Mouse (Mus musculus): ENCODE results near the gene Itm2b. TPM values are rescaled to one million over a fixed set of nuclear protein-coding genes. Genes with fewer than 3 reads are reported as not detected.

Itm2b gene
- 1,000 to 10,000 TPM in 2 of 3 experiments, 100 to 1,000 TPM in 1; 933 to 1,139 (median 1,095) TPM for polyA plus RNA-seq (2017; shearing (Covaris generic))

- peak; percentile 67 for ATAC-seq
These were observed at the start of gene Itm2b for GRCm38 (mm10) chr14:73384913-73385719. Itm2b (minus strand) TSS chr14:73385289.

DNA sequence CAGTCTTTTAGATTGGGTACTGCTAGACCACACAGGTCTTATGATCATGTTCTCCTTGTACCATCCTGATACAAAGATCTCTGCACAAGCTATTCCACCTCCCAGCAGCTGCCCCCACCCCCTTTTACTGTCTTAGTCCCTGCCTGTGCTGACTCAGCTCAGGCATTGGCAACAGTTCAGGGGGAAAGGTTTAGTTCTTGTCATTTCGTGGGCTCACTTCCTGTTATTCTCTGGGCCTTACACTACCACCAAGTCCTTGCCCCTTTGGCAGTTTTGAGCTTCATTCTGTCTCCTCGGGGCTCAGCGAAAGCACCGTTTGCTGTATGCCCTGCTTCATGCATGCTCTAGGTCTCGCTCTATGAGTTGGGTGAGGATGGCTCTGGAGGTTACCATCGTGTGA, 48.4 kb upstream of the Itm2b start:
- ATAC-seq, result peak; percentile 73

DNA sequence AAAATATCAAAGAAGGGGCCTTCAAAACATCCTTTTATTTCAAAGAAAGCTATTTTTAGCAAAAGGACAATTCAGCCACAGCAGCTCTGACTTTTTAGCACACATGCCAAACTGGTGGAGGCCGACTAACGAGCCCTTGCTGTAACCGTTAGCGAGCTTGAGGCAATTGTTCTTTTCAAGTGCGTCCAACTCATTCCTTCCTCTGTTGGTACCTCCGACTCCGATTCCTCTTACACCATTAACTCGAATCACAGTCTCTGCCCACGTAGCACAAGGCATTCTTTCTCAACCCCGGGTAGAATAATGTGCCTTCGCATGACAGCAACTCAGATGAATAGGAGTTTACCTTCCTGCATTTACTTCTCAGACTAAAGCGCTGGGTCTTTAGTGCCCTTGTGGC, 45.5 kb upstream of the Itm2b start:
- no peak for ATAC-seq

DNA sequence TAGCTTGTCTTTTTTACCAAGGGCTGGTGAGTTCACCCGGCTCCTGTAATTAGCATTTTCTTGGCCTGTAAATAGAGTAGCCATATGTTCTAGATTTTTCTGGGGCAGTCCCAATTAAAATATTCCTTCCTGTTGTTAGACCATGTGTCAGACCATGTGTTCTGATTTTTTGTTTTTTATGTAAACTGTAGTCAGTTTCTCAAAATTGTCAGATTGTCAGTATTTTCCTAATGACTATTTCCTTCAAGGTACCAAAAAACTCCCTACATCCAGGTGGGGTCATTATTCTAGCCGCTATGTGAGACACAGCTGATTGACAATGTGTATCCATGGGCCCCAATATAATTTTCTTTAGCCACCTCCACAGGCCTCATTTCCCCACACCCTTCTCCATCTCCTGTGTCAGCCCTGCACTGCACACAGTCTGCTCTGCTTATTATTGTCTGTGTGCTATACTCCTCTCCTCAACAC, 40.5 kb upstream of the Itm2b start:
- no peak for ATAC-seq

- no peak for ATAC-seq
These were observed 39.9 kb upstream of the Itm2b start for GRCm38 (mm10) chr14:73424961-73425360.

- ATAC-seq, result no peak
These were observed 38.5 kb upstream of the Itm2b start for GRCm38 (mm10) chr14:73423542-73423941.

DNA sequence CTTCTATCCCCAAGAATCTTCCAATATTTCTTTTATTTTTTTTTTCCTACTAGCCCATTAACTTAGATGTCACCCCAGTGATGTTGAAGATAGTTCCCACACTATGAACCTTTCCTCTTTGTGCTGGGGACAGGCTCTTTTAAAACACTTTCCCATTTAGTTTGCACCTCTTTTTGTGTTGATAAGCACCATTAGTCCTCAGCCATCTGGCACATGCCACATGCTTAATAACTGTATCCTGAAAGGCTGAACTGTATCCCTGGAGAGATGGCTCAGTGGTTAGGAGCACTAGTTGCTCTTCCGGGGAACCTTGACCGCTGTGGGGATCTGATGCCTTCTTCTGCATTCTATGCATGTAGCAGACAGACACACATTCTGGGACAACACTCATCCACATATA, 37.5 kb upstream of the Itm2b start:
- no peak for ATAC-seq

- no peak for ATAC-seq
These were observed 36.5 kb upstream of the Itm2b start for GRCm38 (mm10) chr14:73421580-73421979.

- ATAC-seq, result no peak
These were observed 35.2 kb upstream of the Itm2b start for GRCm38 (mm10) chr14:73420138-73420745.

- ATAC-seq, result peak; percentile 75
These were observed 31.4 kb upstream of the Itm2b start for GRCm38 (mm10) chr14:73416511-73416910.

DNA sequence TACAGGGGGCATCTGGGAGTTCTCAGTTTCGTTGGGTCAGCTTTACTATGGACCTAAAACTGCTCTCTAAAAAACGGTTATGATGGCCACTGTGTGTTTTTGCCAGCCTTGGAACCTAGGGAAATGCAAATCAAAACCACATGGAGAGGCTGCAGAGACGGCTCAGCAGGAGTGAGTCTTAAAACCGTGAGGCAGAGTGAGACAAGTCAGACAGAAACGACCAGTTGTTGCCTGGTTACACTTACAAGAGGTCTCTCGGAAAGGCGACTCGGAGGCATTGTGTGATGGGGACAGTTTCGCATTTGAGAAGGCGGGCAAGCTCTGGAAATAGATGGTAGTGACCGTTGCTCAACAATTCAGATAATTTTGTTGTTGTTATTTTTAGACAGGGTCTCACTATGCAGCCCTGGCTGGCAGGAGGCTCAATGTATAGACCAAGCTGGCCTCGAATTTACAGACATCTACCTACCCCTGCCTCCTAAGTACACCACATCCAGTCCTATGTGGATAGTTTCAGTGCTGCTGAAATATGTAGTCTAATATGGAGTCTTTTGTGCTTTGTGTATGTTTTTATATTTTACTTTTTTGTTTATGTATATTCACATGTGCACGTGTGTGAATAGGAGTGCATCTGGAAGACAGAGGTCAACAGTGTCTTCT, 30.4 kb upstream of the Itm2b start:
- ATAC-seq, result no peak

DNA sequence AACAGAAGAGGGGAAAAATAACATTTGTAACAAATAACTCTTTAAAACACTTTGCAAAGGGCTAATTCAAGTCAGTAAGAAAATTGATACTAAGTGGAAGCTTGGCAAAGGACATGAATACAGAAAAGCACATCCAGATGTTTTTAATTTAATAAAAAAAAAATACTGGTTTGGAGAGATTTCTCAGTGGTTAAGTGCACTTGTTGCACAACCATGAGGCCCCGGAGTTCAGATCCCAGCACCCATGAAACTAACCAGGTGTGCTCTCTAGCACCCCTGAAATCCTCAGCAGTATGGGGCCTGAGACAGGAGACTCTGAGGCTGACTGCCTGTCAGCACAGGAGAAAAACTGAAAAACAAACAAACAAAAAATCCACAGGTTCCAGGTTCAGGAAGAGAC, 26.6 kb upstream of the Itm2b start:
- ATAC-seq, result no peak

DNA sequence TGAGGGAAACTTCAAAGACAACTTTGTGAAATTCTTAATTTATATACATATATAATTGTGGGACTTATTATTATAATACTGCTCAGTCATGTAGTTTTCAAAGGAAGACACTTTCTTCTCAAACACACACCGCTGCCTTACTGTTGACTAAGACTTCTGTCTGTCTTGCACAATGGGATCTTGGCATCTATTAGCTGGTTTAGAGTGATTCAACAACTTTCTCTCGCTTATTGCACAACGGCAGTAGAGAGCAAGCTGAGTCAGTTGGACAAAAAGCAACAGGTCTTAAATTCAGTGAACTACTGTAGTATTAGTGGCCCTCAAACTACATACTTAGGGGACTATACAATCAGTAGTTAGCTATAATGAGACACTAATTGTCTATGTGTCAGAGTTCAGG, 25.0 kb upstream of the Itm2b start:
- no peak for ATAC-seq

GRCm38 (mm10) chr14:73408223-73408845, 23.2 kb upstream of the Itm2b start:
- no peak for ATAC-seq

GRCm38 (mm10) chr14:73404016-73404415, 18.9 kb upstream of the Itm2b start:
- no peak for ATAC-seq

GRCm38 (mm10) chr14:73403351-73403750, 18.3 kb upstream of the Itm2b start:
- no peak for ATAC-seq

DNA sequence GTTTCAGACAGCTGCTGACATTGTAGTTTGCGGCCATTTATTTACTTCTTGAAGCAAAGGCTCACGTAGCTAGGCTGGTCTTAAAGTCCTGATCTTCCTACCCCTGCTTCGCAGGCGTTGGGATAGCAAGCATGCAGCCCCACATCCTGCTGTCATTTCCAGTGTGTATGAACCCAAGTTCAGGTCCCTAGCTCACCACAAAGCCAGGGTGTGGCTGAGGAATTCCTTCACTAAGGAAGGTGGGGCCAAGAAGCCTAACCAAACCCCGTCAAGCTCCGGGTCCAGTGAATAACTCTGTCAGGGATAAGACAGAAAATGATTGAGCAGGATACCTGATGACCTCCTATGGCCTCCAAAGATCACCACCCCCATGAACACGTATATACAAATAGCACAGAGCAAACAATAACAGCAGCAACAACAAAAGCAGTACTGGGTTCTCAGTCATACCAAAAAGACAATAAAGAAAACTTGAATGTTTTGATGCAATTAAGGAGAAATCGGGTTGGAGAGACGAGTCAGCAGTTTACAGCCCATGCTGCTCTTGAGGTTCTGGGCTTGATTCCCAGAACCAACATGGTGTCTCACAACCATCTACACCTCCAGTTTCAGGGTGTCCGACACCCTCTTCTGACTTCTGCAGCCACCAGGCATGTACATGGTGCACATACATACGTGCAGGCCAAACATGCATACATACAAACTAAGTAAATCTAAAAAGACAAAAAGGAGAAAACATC, 17.4 kb upstream of the Itm2b start:
- ATAC-seq, result peak; percentile 23

GRCm38 (mm10) chr14:73401408-73401807, 16.3 kb upstream of the Itm2b start:
- ATAC-seq, result no peak

DNA sequence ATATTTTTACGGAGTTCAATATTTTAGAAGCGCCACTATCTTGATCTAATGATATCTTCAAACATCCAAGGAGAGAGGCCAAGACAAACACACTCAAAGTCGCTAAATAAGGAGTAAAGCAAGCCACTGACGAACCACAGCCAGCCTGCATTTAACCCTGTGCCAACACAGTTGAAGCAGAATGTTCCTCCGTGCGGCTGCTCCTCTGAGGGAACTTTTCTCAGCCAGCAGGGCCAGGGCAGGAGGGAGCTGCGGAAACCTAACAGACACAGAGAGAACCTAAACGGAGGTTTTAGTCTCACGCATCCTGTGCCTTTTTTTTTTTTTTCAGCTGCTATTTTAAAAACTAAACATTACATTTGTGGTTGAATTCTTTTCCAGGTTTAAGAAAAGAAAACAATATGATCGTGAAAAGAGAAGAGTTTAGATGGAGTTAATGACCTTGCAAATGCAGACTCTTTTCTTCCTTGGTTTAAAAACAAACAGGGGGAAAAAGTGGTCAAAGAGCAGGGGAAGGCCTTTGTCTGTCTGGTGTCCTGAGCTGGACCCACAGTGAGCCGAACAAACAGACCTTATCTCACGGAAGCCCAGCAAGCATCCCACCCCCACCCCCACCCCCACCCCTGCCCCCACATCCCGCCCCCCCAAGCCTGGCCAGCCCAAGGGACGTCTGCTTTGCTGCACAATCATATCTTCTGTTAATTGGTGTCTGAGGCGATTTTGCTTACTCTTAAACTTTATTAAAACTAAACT, 15.0 kb upstream of the Itm2b start:
- ATAC-seq, result no peak

DNA sequence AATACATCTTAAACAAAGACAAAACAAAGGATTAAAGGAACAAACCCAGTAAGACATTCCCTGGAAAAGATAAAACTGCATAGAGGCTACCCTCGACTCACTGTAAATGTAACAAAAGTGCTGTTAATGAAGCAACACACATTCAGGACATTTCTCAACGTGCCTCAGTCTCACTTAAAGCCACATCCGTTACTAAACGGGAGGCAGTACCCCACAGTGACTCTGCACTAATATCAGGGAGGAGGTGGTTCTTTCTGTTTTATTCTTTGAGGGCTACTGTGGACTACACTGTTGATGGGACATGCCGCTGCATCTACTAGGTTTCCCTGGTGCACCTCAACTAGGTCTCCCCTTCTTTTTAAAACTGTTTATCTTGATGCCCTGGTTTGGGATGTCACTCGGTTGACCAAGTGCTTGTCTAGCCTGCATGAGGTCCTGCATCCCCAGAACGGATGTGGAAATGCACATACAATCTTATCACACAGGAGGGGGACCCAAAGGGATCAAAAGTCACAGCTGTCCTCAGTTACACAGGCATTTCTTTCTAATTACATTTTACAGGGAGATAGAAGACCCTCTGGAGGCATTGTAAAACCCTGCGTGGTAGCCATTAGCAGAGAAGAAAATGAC, 13.4 kb upstream of the Itm2b start:
- ATAC-seq, result peak; percentile 73

GRCm38 (mm10) chr14:73395750-73396149, 10.7 kb upstream of the Itm2b start:
- ATAC-seq, result no peak
